Mouse (Mus musculus): ENCODE measurements around the gene Gm9964.

Gene Gm9964

GRCm38 (mm10) chr11:79253542-79254390, 42.9 kb downstream of the Gm9964 start:
- DNase-seq (ENCODE audit: low spot score) = peak; percentile 61

GRCm38 (mm10) chr11:79252881-79253541, 43.7 kb downstream of the Gm9964 start:
- peak; percentile 18 for DNase-seq (ENCODE audit: low spot score)
